Comparison of ENCODE assay signal across 10 mouse cellular contexts in genomic region chr8:45359091-45359605, GRCm38 (mm10). TPM values are rescaled to one million over a fixed set of nuclear protein-coding genes. Genes with fewer than 3 reads are reported as not detected.
DNase-seq lines count a peak whose midpoint lies in the region; ATAC-seq lines count a peak whose summit lies in the region.
"Had no signal": no experiment of that assay in that cellular context is flagged by ENCODE, and none has a peak within 500 bp of the region (broad histone marks: within the 10 kb centered on the region; RNA-seq: fewer than 3 reads in every experiment).

No protein-coding gene starts in this region.

- no peaks in the 10 kb centered on the region for H3K4me1 ChIP-seq in heart, embryonic 11.5 days (ENCODE audit: control insufficient read depth, insufficient read depth, low read length)
- peaks cover 5% of the 10 kb centered on the region; the same call in 1 of the 2 replicates for H3K4me1 ChIP-seq in forebrain, embryonic 13.5 days

- intact Hi-C loops in heart, postnatal 14 days (cut with DNase I): no loop called here
- intact Hi-C loops in gastrocnemius, postnatal 36 days (cut with DNase I): no loop called here

- H3K9me3 ChIP-seq in heart, embryonic 11.5 days (replicated peaks; ENCODE audit: control insufficient read depth, low read length): no peaks in the 10 kb centered on the region
- H3K9me3 ChIP-seq in forebrain, embryonic 13.5 days (replicated peaks): no peaks in the 10 kb centered on the region

- H3K36me3 ChIP-seq in heart, embryonic 11.5 days (ENCODE audit: control insufficient read depth, insufficient read depth, low read length): no peaks in the 10 kb centered on the region
- H3K36me3 ChIP-seq in forebrain, embryonic 13.5 days (ENCODE audit: poor library complexity, severe bottlenecking): no peaks in the 10 kb centered on the region

- H3K9ac ChIP-seq in heart, embryonic 11.5 days (ENCODE audit: low read depth, low read length): 0 out of 2 replicates have a peak overlapping the region, but pooled peaks have one; percentile 77
- H3K9ac ChIP-seq in forebrain, embryonic 13.5 days: peak overlapping the region; percentile 85

- no peaks in the 10 kb centered on the region for H3K27me3 ChIP-seq in heart, embryonic 11.5 days (ENCODE audit: control insufficient read depth, insufficient read depth, low read length)
- H3K27me3 ChIP-seq in forebrain, embryonic 13.5 days: no peaks in the 10 kb centered on the region
- H3K27me3 ChIP-seq: CH12.LX had no signal

- ATAC-seq in heart, embryonic 11.5 days (replicated peaks; ENCODE audit: insufficient number of reproducible peaks, low FRiP score, low TSS enrichment): no peak
- no peak for ATAC-seq in forebrain, embryonic 13.5 days
- ATAC-seq in megakaryocyte progenitor cell, adult 5-6 weeks (replicated peaks; ENCODE audit: poor library complexity): peak; percentile 61

- peak overlapping the region; percentile 69; the same call in 1 of the 2 replicates for H3K4me3 ChIP-seq in heart, embryonic 11.5 days (ENCODE audit: low read depth, low read length)
- H3K4me3 ChIP-seq in forebrain, embryonic 13.5 days: no peak overlapping the region

- WGBS in heart, embryonic 11.5 days (ENCODE audit: insufficient replicate concordance): 77% methylated on average over 6 of the region's 6 CpGs
- 85% methylated on average over 6 of the region's 6 CpGs for WGBS in forebrain, embryonic 13.5 days

- H3K27ac ChIP-seq in heart, embryonic 11.5 days (ENCODE audit: low read depth, low read length): no peak overlapping the region
- no peak overlapping the region for H3K27ac ChIP-seq in forebrain, embryonic 13.5 days

- peak overlapping the region; percentile 90 for H3K4me2 ChIP-seq in heart, embryonic 11.5 days
- peak overlapping the region; percentile 82 for H3K4me2 ChIP-seq in forebrain, embryonic 13.5 days

- no peak for DNase-seq in heart, postnatal 14 days
- peak; percentile 9 for DNase-seq in Muller cell, postnatal 12 days (ENCODE audit: inconsistent ontology term)
- DNase-seq in right cerebral cortex, postnatal 4 days: no peak
- no peak for DNase-seq in gastrocnemius, postnatal 10 days
- DNase-seq in gastrocnemius, postnatal 36 days: no peak

RNA-seq across cellular contexts. Expression of gene Fam149a, which starts 22.9 kb away (rescaled TPM):
- polyA plus RNA-seq in heart, embryonic 11.5 days (2014; fragmentation: Nextera tagmentation; extraction: Ambion mirVana): 5.0 and 6.3 TPM in 2 replicates
- total RNA-seq in heart, postnatal 14 days (2021): 1 to 10 TPM; 3.3 to 3.7 TPM
- polyA plus RNA-seq in forebrain, embryonic 13.5 days (2015; fragmentation: Nextera tagmentation; extraction: Ambion mirVana): 3.4 TPM in 2 replicates
- 0.17 and 0.32 TPM in 2 replicates for total RNA-seq in megakaryocyte progenitor cell, adult 5-6 weeks (2015)
- 0.04 and 0.07 TPM in 2 replicates for total RNA-seq in megakaryocyte progenitor cell, adult 5-6 weeks (2017)
- total RNA-seq in gastrocnemius, postnatal 10 days (2021): 1 to 10 TPM; 5.2 to 6.5 TPM
- total RNA-seq in gastrocnemius, postnatal 36 days (2021): 1 to 10 TPM; 2.9 to 3.0 TPM
- total RNA-seq: CH12.LX had no signal

RNA-seq across cellular contexts. Expression of gene Cyp4v3, which starts 26.1 kb away (rescaled TPM):
- polyA plus RNA-seq in heart, embryonic 11.5 days (2014; fragmentation: Nextera tagmentation; extraction: Ambion mirVana): 0.44 and 0.51 TPM in 2 replicates
- 1 to 10 TPM; 1.3 to 2.4 TPM for total RNA-seq in heart, postnatal 14 days (2021)
- 0.49 and 0.72 TPM in 2 replicates for polyA plus RNA-seq in forebrain, embryonic 13.5 days (2015; fragmentation: Nextera tagmentation; extraction: Ambion mirVana)
- 10.9 and 13.2 TPM in 2 replicates for total RNA-seq in megakaryocyte progenitor cell, adult 5-6 weeks (2015)
- total RNA-seq in megakaryocyte progenitor cell, adult 5-6 weeks (2017): 10.9 and 11.6 TPM in 2 replicates
- 1 to 10 TPM; 1.4 to 1.5 TPM for total RNA-seq in gastrocnemius, postnatal 10 days (2021)
- under 1 TPM; 0.59 to 0.64 TPM for total RNA-seq in gastrocnemius, postnatal 36 days (2021)

RNA-seq across cellular contexts. Expression of gene Gm45753, which starts 50.9 kb away (rescaled TPM):
- not detected in 2 replicates for polyA plus RNA-seq in heart, embryonic 11.5 days (2014; fragmentation: Nextera tagmentation; extraction: Ambion mirVana)
- not detected for total RNA-seq in heart, postnatal 14 days (2021)
- polyA plus RNA-seq in forebrain, embryonic 13.5 days (2015; fragmentation: Nextera tagmentation; extraction: Ambion mirVana): not detected in 2 replicates
- not detected in 2 replicates for total RNA-seq in megakaryocyte progenitor cell, adult 5-6 weeks (2015)
- total RNA-seq in megakaryocyte progenitor cell, adult 5-6 weeks (2017): not detected in 2 replicates
- total RNA-seq in gastrocnemius, postnatal 10 days (2021): not detected
- not detected for total RNA-seq in gastrocnemius, postnatal 36 days (2021)
- total RNA-seq: CH12.LX; common myeloid progenitor, adult 5-6 weeks had no signal

RNA-seq across cellular contexts. Expression of gene Tlr3, which starts 51.7 kb away (rescaled TPM):
- polyA plus RNA-seq in heart, embryonic 11.5 days (2014; fragmentation: Nextera tagmentation; extraction: Ambion mirVana): 1.8 and 1.9 TPM in 2 replicates
- 1 to 10 TPM; 5.8 to 6.7 TPM for total RNA-seq in heart, postnatal 14 days (2021)
- polyA plus RNA-seq in forebrain, embryonic 13.5 days (2015; fragmentation: Nextera tagmentation; extraction: Ambion mirVana): 0.87 and 1.3 TPM in 2 replicates
- 1.2 and 1.9 TPM in 2 replicates for total RNA-seq in megakaryocyte progenitor cell, adult 5-6 weeks (2015)
- total RNA-seq in megakaryocyte progenitor cell, adult 5-6 weeks (2017): 0.24 and 1.6 TPM in 2 replicates
- 1 to 10 TPM; 3.8 TPM for total RNA-seq in gastrocnemius, postnatal 10 days (2021)
- under 1 TPM; 0.91 to 0.99 TPM for total RNA-seq in gastrocnemius, postnatal 36 days (2021)
